Mouse (Mus musculus): ENCODE results near the gene 9430015G10Rik. TPM values are rescaled to one million over a fixed set of nuclear protein-coding genes. Genes with fewer than 3 reads are reported as not detected.

9430015G10Rik gene
- polyA plus RNA-seq, 1 experiment: 38.4 TPM

- 82% methylated on average over 9 of the region's 9 CpGs for WGBS
- H3K36me3 ChIP-seq (ENCODE audit: control insufficient read depth, insufficient read depth, low read length): no peaks in the 10 kb centered on the region
- H3K4me1 ChIP-seq (ENCODE audit: control insufficient read depth, insufficient read depth, insufficient read length): peaks cover 6% of the 10 kb centered on the region; the same call in 1 of the 2 replicates
- no peak for DNase-seq (ENCODE audit: low read depth in 1 of 2, low spot score in 2 of 2)
- no peak overlapping the region for H3K4me3 ChIP-seq (ENCODE audit: extremely low read depth, insufficient read depth, insufficient read length)
- H3K27ac ChIP-seq (ENCODE audit: insufficient read depth, low read length): no peak overlapping the region
- no peaks in the 10 kb centered on the region for H3K27me3 ChIP-seq (ENCODE audit: control insufficient read depth, insufficient read depth, low read length)
- TF ChIP-seq POLR2A (IDR thresholded peaks at IDR 0.05; ENCODE audit: low read depth, low read length) (no peak), CTCF (IDR thresholded peaks at IDR 0.05; ENCODE audit: extremely low read depth, insufficient read depth, insufficient read length, insufficient replicate concordance) (no peak)
These were observed 25.5 kb upstream of the 9430015G10Rik start for GRCm38 (mm10) chr4:156084096-156084879.

GRCm38 (mm10) chr4:156085256-156085655, 24.5 kb upstream of the 9430015G10Rik start:
- Histone ChIP-seq H3K4me1 (ENCODE audit: control insufficient read depth, insufficient read depth, insufficient read length) (peaks cover 6% of the 10 kb centered on the region; the same call in 1 of the 2 replicates), H3K4me3 (ENCODE audit: extremely low read depth, insufficient read depth, insufficient read length) (no peak overlapping the region), H3K36me3 (ENCODE audit: control insufficient read depth, insufficient read depth, low read length) (no peaks in the 10 kb centered on the region), H3K27me3 (ENCODE audit: control insufficient read depth, insufficient read depth, low read length) (no peaks in the 10 kb centered on the region), H3K27ac (ENCODE audit: insufficient read depth, low read length) (no peak overlapping the region)
- WGBS: 89% methylated on average over 8 of the region's 8 CpGs
- TF ChIP-seq POLR2A (IDR thresholded peaks at IDR 0.05; ENCODE audit: low read depth, low read length) (no peak), CTCF (IDR thresholded peaks at IDR 0.05; ENCODE audit: extremely low read depth, insufficient read depth, insufficient read length, insufficient replicate concordance) (no peak)
- DNase-seq (ENCODE audit: low read depth in 1 of 2, low spot score in 2 of 2): no peak

- H3K36me3 ChIP-seq (ENCODE audit: control insufficient read depth, insufficient read depth, low read length): no peaks in the 10 kb centered on the region
- no peak overlapping the region for H3K4me3 ChIP-seq (ENCODE audit: extremely low read depth, insufficient read depth, insufficient read length)
- peaks cover 6% of the 10 kb centered on the region; the same call in 1 of the 2 replicates for H3K4me1 ChIP-seq (ENCODE audit: control insufficient read depth, insufficient read depth, insufficient read length)
- no peak overlapping the region for H3K27ac ChIP-seq (ENCODE audit: insufficient read depth, low read length)
- peak in 1 of 2 experiments; percentile 40 for DNase-seq (ENCODE audit: low read depth in 1 of 2, low spot score in 2 of 2)
- TF ChIP-seq POLR2A (IDR thresholded peaks at IDR 0.05; ENCODE audit: low read depth, low read length) (no peak), CTCF (IDR thresholded peaks at IDR 0.05; ENCODE audit: extremely low read depth, insufficient read depth, insufficient read length, insufficient replicate concordance) (no peak)
- 19% methylated on average over 5 of the region's 5 CpGs for WGBS
- H3K27me3 ChIP-seq (ENCODE audit: control insufficient read depth, insufficient read depth, low read length): no peaks in the 10 kb centered on the region
These were observed 22.2 kb upstream of the 9430015G10Rik start for GRCm38 (mm10) chr4:156087398-156088087.

GRCm38 (mm10) chr4:156091236-156091635, 18.5 kb upstream of the 9430015G10Rik start:
- no peak for TF ChIP-seq POLR2A (IDR thresholded peaks at IDR 0.05; ENCODE audit: low read depth, low read length)
- no peak for TF ChIP-seq CTCF (IDR thresholded peaks at IDR 0.05; ENCODE audit: extremely low read depth, insufficient read depth, insufficient read length, insufficient replicate concordance)
- WGBS: 71% methylated on average over 1 of the region's 1 CpGs
- no peak for DNase-seq (ENCODE audit: low read depth in 1 of 2, low spot score in 2 of 2)
- no peaks in the 10 kb centered on the region for H3K27me3 ChIP-seq (ENCODE audit: control insufficient read depth, insufficient read depth, low read length)
- H3K36me3 ChIP-seq (ENCODE audit: control insufficient read depth, insufficient read depth, low read length): no peaks in the 10 kb centered on the region
- H3K4me3 ChIP-seq (ENCODE audit: extremely low read depth, insufficient read depth, insufficient read length): no peak overlapping the region
- H3K27ac ChIP-seq (ENCODE audit: insufficient read depth, low read length): no peak overlapping the region
- H3K4me1 ChIP-seq (ENCODE audit: control insufficient read depth, insufficient read depth, insufficient read length): peaks cover 6% of the 10 kb centered on the region; the same call in 1 of the 2 replicates

- WGBS: 97% methylated on average over 1 of the region's 1 CpGs
- TF ChIP-seq CTCF (IDR thresholded peaks at IDR 0.05; ENCODE audit: extremely low read depth, insufficient read depth, insufficient read length, insufficient replicate concordance) (no peak), POLR2A (IDR thresholded peaks at IDR 0.05; ENCODE audit: low read depth, low read length) (no peak)
- Histone ChIP-seq H3K36me3 (ENCODE audit: control insufficient read depth, insufficient read depth, low read length) (no peaks in the 10 kb centered on the region), H3K27me3 (ENCODE audit: control insufficient read depth, insufficient read depth, low read length) (no peaks in the 10 kb centered on the region), H3K4me3 (ENCODE audit: extremely low read depth, insufficient read depth, insufficient read length) (no peak overlapping the region), H3K27ac (ENCODE audit: insufficient read depth, low read length) (no peak overlapping the region), H3K4me1 (ENCODE audit: control insufficient read depth, insufficient read depth, insufficient read length) (no peaks in the 10 kb centered on the region)
- no peak for DNase-seq (ENCODE audit: low read depth in 1 of 2, low spot score in 2 of 2)
These were observed 17.0 kb upstream of the 9430015G10Rik start for GRCm38 (mm10) chr4:156092765-156093164.

- Histone ChIP-seq H3K36me3 (ENCODE audit: control insufficient read depth, insufficient read depth, low read length) (no peaks in the 10 kb centered on the region), H3K27me3 (ENCODE audit: control insufficient read depth, insufficient read depth, low read length) (no peaks in the 10 kb centered on the region), H3K4me1 (ENCODE audit: control insufficient read depth, insufficient read depth, insufficient read length) (no peaks in the 10 kb centered on the region), H3K4me3 (ENCODE audit: extremely low read depth, insufficient read depth, insufficient read length) (no peak overlapping the region), H3K27ac (ENCODE audit: insufficient read depth, low read length) (no peak overlapping the region)
- TF ChIP-seq CTCF (IDR thresholded peaks at IDR 0.05; ENCODE audit: extremely low read depth, insufficient read depth, insufficient read length, insufficient replicate concordance): no peak
- TF ChIP-seq POLR2A (IDR thresholded peaks at IDR 0.05; ENCODE audit: low read depth, low read length): no peak
- WGBS: 90% methylated on average over 5 of the region's 5 CpGs
- no peak for DNase-seq (ENCODE audit: low read depth in 1 of 2, low spot score in 2 of 2)
These were observed 16.0 kb upstream of the 9430015G10Rik start for GRCm38 (mm10) chr4:156093758-156094157.

All from spleen, adult 2 months (tissue).